Mouse (Mus musculus) thymus, postnatal 36 days (tissue): ENCODE data around the gene Sox2.

Source experiments
- DNase-seq, 2 experiments: peaks; one replicate each; pipeline ENCODE4 v3.0.0; 2022; ENCODE audit warnings: mixed read lengths in 2 of 2

Gene Sox2

GRCm38 (mm10) chr3:34643536-34644115 lies 6.6 kb upstream of the Sox2 start:
- DNase-seq, result no peak

GRCm38 (mm10) chr3:34646169-34646568 lies 4.0 kb upstream of the Sox2 start:
- DNase-seq, result no peak

GRCm38 (mm10) chr3:34647688-34648087 lies 2.5 kb upstream of the Sox2 start:
- peak; percentile 19 to 24 for DNase-seq

- DNase-seq, result no peak
These were observed 1.9 kb upstream of the Sox2 start for GRCm38 (mm10) chr3:34648105-34648832.

- DNase-seq, result no peak
These were observed 1.1 kb upstream of the Sox2 start for GRCm38 (mm10) chr3:34648833-34649719.

GRCm38 (mm10) chr3:34650621-34651361 lies 586 bp downstream of the Sox2 start:
- no peak for DNase-seq

GRCm38 (mm10) chr3:34651486-34652170 lies 1.4 kb downstream of the Sox2 start:
- no peak for DNase-seq

GRCm38 (mm10) chr3:34652616-34653015 lies 2.4 kb downstream of the Sox2 start:
- DNase-seq, result no peak

GRCm38 (mm10) chr3:34653235-34653976 lies 3.2 kb downstream of the Sox2 start:
- DNase-seq, result no peak

GRCm38 (mm10) chr3:34653977-34654500 lies 3.8 kb downstream of the Sox2 start:
- DNase-seq, result no peak

GRCm38 (mm10) chr3:34654781-34655180 lies 4.6 kb downstream of the Sox2 start:
- no peak for DNase-seq

GRCm38 (mm10) chr3:34655311-34656075 lies 5.3 kb downstream of the Sox2 start:
- no peak for DNase-seq

GRCm38 (mm10) chr3:34656153-34656552 lies 5.9 kb downstream of the Sox2 start:
- no peak for DNase-seq

GRCm38 (mm10) chr3:34656813-34657700 lies 6.9 kb downstream of the Sox2 start:
- DNase-seq, result no peak

GRCm38 (mm10) chr3:34657701-34658090 lies 7.5 kb downstream of the Sox2 start:
- no peak for DNase-seq

- DNase-seq, result no peak
These were observed 8.2 kb downstream of the Sox2 start for GRCm38 (mm10) chr3:34658241-34658965.

GRCm38 (mm10) chr3:34658966-34659535 lies 8.8 kb downstream of the Sox2 start:
- no peak for DNase-seq

GRCm38 (mm10) chr3:34659861-34660260 lies 9.7 kb downstream of the Sox2 start:
- DNase-seq, result no peak
